Mouse (Mus musculus): ENCODE measurements around the gene Sox6. TPM values are rescaled to one million over a fixed set of nuclear protein-coding genes. Genes with fewer than 3 reads are reported as not detected.

Sox6 gene
- polyA plus RNA-seq, 1 experiment = 6.0 TPM

GRCm38 (mm10) chr7:115472850-115473249 lies 565.7 kb downstream of the Sox6 start:
- H3K36me3 ChIP-seq (ENCODE audit: control insufficient read depth, insufficient read depth, low read length) = no peaks in the 10 kb centered on the region
- no peak overlapping the region for H3K4me3 ChIP-seq (ENCODE audit: extremely low read depth, insufficient read depth, insufficient read length)
- H3K4me1 ChIP-seq (ENCODE audit: control insufficient read depth, insufficient read depth, insufficient read length) = no peaks in the 10 kb centered on the region
- TF ChIP-seq POLR2A (IDR thresholded peaks at IDR 0.05; ENCODE audit: low read depth, low read length) (no peak), CTCF (IDR thresholded peaks at IDR 0.05; ENCODE audit: extremely low read depth, insufficient read depth, insufficient read length, insufficient replicate concordance) (no peak)
- WGBS = 93% methylated on average over 3 of the region's 3 CpGs
- no peaks in the 10 kb centered on the region for H3K27me3 ChIP-seq (ENCODE audit: control insufficient read depth, insufficient read depth, low read length)
- no peak overlapping the region for H3K27ac ChIP-seq (ENCODE audit: insufficient read depth, low read length)
- no peak for DNase-seq (ENCODE audit: low read depth in 1 of 2, low spot score in 2 of 2)

- Histone ChIP-seq H3K36me3 (ENCODE audit: control insufficient read depth, insufficient read depth, low read length) (no peaks in the 10 kb centered on the region), H3K4me3 (ENCODE audit: extremely low read depth, insufficient read depth, insufficient read length) (no peak overlapping the region), H3K27me3 (ENCODE audit: control insufficient read depth, insufficient read depth, low read length) (no peaks in the 10 kb centered on the region), H3K4me1 (ENCODE audit: control insufficient read depth, insufficient read depth, insufficient read length) (no peaks in the 10 kb centered on the region), H3K27ac (ENCODE audit: insufficient read depth, low read length) (no peak overlapping the region)
- TF ChIP-seq CTCF (IDR thresholded peaks at IDR 0.05; ENCODE audit: extremely low read depth, insufficient read depth, insufficient read length, insufficient replicate concordance) (no peak), POLR2A (IDR thresholded peaks at IDR 0.05; ENCODE audit: low read depth, low read length) (no peak)
- no peak for DNase-seq (ENCODE audit: low read depth in 1 of 2, low spot score in 2 of 2)
- 87% methylated on average over 3 of the region's 3 CpGs for WGBS
Measured at GRCm38 (mm10) chr7:115471521-115471920, 567.1 kb downstream of the Sox6 start.

- no peaks in the 10 kb centered on the region for H3K36me3 ChIP-seq (ENCODE audit: control insufficient read depth, insufficient read depth, low read length)
- DNase-seq (ENCODE audit: low read depth in 1 of 2, low spot score in 2 of 2) = no peak
- no peak overlapping the region for H3K4me3 ChIP-seq (ENCODE audit: extremely low read depth, insufficient read depth, insufficient read length)
- no peak overlapping the region for H3K27ac ChIP-seq (ENCODE audit: insufficient read depth, low read length)
- WGBS = 90% methylated on average over 6 of the region's 6 CpGs
- no peaks in the 10 kb centered on the region for H3K27me3 ChIP-seq (ENCODE audit: control insufficient read depth, insufficient read depth, low read length)
- no peaks in the 10 kb centered on the region for H3K4me1 ChIP-seq (ENCODE audit: control insufficient read depth, insufficient read depth, insufficient read length)
- TF ChIP-seq POLR2A (IDR thresholded peaks at IDR 0.05; ENCODE audit: low read depth, low read length) (no peak), CTCF (IDR thresholded peaks at IDR 0.05; ENCODE audit: extremely low read depth, insufficient read depth, insufficient read length, insufficient replicate concordance) (no peak)
Measured at GRCm38 (mm10) chr7:115466811-115467210, 571.8 kb downstream of the Sox6 start.

GRCm38 (mm10) chr7:115463367-115463766 lies 575.2 kb downstream of the Sox6 start:
- Histone ChIP-seq H3K27ac (ENCODE audit: insufficient read depth, low read length) (no peak overlapping the region), H3K4me1 (ENCODE audit: control insufficient read depth, insufficient read depth, insufficient read length) (no peaks in the 10 kb centered on the region), H3K4me3 (ENCODE audit: extremely low read depth, insufficient read depth, insufficient read length) (no peak overlapping the region), H3K27me3 (ENCODE audit: control insufficient read depth, insufficient read depth, low read length) (no peaks in the 10 kb centered on the region), H3K36me3 (ENCODE audit: control insufficient read depth, insufficient read depth, low read length) (no peaks in the 10 kb centered on the region)
- TF ChIP-seq CTCF (IDR thresholded peaks at IDR 0.05; ENCODE audit: extremely low read depth, insufficient read depth, insufficient read length, insufficient replicate concordance) (no peak), POLR2A (IDR thresholded peaks at IDR 0.05; ENCODE audit: low read depth, low read length) (no peak)
- DNase-seq (ENCODE audit: low read depth in 1 of 2, low spot score in 2 of 2) = no peak
- 71% methylated on average over 2 of the region's 2 CpGs for WGBS

- no peak overlapping the region for H3K27ac ChIP-seq (ENCODE audit: insufficient read depth, low read length)
- no peaks in the 10 kb centered on the region for H3K4me1 ChIP-seq (ENCODE audit: control insufficient read depth, insufficient read depth, insufficient read length)
Measured at GRCm38 (mm10) chr7:115462276-115462675, 576.3 kb downstream of the Sox6 start.

GRCm38 (mm10) chr7:115454988-115455387 lies 583.6 kb downstream of the Sox6 start:
- no peak overlapping the region for H3K27ac ChIP-seq (ENCODE audit: insufficient read depth, low read length)
- no peaks in the 10 kb centered on the region for H3K27me3 ChIP-seq (ENCODE audit: control insufficient read depth, insufficient read depth, low read length)
- no peak overlapping the region for H3K4me3 ChIP-seq (ENCODE audit: extremely low read depth, insufficient read depth, insufficient read length)
- H3K4me1 ChIP-seq (ENCODE audit: control insufficient read depth, insufficient read depth, insufficient read length) = no peaks in the 10 kb centered on the region
- no peak for DNase-seq (ENCODE audit: low read depth in 1 of 2, low spot score in 2 of 2)
- TF ChIP-seq POLR2A (IDR thresholded peaks at IDR 0.05; ENCODE audit: low read depth, low read length) = no peak
- no peak for TF ChIP-seq CTCF (IDR thresholded peaks at IDR 0.05; ENCODE audit: extremely low read depth, insufficient read depth, insufficient read length, insufficient replicate concordance)
- WGBS = 87% methylated on average over 5 of the region's 5 CpGs
- H3K36me3 ChIP-seq (ENCODE audit: control insufficient read depth, insufficient read depth, low read length) = no peaks in the 10 kb centered on the region

More at GRCm38 (mm10) chr7:115462276-115462675, 576.3 kb downstream of the Sox6 start:
- TF ChIP-seq CTCF (IDR thresholded peaks at IDR 0.05; ENCODE audit: extremely low read depth, insufficient read depth, insufficient read length, insufficient replicate concordance) (no peak), POLR2A (IDR thresholded peaks at IDR 0.05; ENCODE audit: low read depth, low read length) (no peak)
- DNase-seq (ENCODE audit: low read depth in 1 of 2, low spot score in 2 of 2) = no peak
- WGBS = 79% methylated on average over 4 of the region's 4 CpGs
- H3K4me3 ChIP-seq (ENCODE audit: extremely low read depth, insufficient read depth, insufficient read length) = no peak overlapping the region
- H3K36me3 ChIP-seq (ENCODE audit: control insufficient read depth, insufficient read depth, low read length) = no peaks in the 10 kb centered on the region
- H3K27me3 ChIP-seq (ENCODE audit: control insufficient read depth, insufficient read depth, low read length) = no peaks in the 10 kb centered on the region

- Histone ChIP-seq H3K4me3 (ENCODE audit: extremely low read depth, insufficient read depth, insufficient read length) (no peak overlapping the region), H3K4me1 (ENCODE audit: control insufficient read depth, insufficient read depth, insufficient read length) (no peaks in the 10 kb centered on the region), H3K27ac (ENCODE audit: insufficient read depth, low read length) (no peak overlapping the region), H3K27me3 (ENCODE audit: control insufficient read depth, insufficient read depth, low read length) (no peaks in the 10 kb centered on the region), H3K36me3 (ENCODE audit: control insufficient read depth, insufficient read depth, low read length) (no peaks in the 10 kb centered on the region)
- TF ChIP-seq POLR2A (IDR thresholded peaks at IDR 0.05; ENCODE audit: low read depth, low read length) (no peak), CTCF (IDR thresholded peaks at IDR 0.05; ENCODE audit: extremely low read depth, insufficient read depth, insufficient read length, insufficient replicate concordance) (no peak)
- no peak for DNase-seq (ENCODE audit: low read depth in 1 of 2, low spot score in 2 of 2)
- 79% methylated on average over 7 of the region's 7 CpGs for WGBS
Measured at GRCm38 (mm10) chr7:115453713-115454073, 584.9 kb downstream of the Sox6 start.
